Mouse (Mus musculus): Measurements from ENCODE around the gene Brk1. TPM values are rescaled to one million over a fixed set of nuclear protein-coding genes. Genes with fewer than 3 reads are reported as not detected.

The Brk1 gene
- total RNA-seq, 2 experiments from 2014 or later, result 218 to 259 TPM

GRCm38 (mm10) chr6:113654753-113655397 lies 50.3 kb downstream of the Brk1 start:
- DNase-seq (ENCODE audit: low spot score in 2 of 2), result no peak
- intact Hi-C loops (cut with DNase I), result no loop called here

GRCm38 (mm10) chr6:113655475-113655874 lies 50.9 kb downstream of the Brk1 start:
- no peak for DNase-seq (ENCODE audit: low spot score in 2 of 2)
- intact Hi-C loops (cut with DNase I), result no loop called here

- DNase-seq (ENCODE audit: low spot score in 2 of 2), result no peak
- intact Hi-C loops (cut with DNase I), result no loop called here
Observed at GRCm38 (mm10) chr6:113656847-113657246, 52.3 kb downstream of the Brk1 start.

GRCm38 (mm10) chr6:113658226-113658625 lies 53.7 kb downstream of the Brk1 start:
- intact Hi-C loops (cut with DNase I), result no loop called here
- no peak for DNase-seq (ENCODE audit: low spot score in 2 of 2)

GRCm38 (mm10) chr6:113659648-113660491 lies 55.3 kb downstream of the Brk1 start:
- no peak for DNase-seq (ENCODE audit: low spot score in 2 of 2)
- intact Hi-C loops (cut with DNase I), result no loop called here

- DNase-seq (ENCODE audit: low spot score in 2 of 2), result no peak
- intact Hi-C loops (cut with DNase I), result no loop called here
Observed at GRCm38 (mm10) chr6:113660492-113661352, 56.1 kb downstream of the Brk1 start.

- intact Hi-C loops (cut with DNase I), result no loop called here
- DNase-seq (ENCODE audit: low spot score in 2 of 2), result no peak
Observed at GRCm38 (mm10) chr6:113661353-113662241, 57.0 kb downstream of the Brk1 start.

- intact Hi-C loops (cut with DNase I), result no loop called here
- DNase-seq (ENCODE audit: low spot score in 2 of 2), result no peak
Observed at GRCm38 (mm10) chr6:113662964-113663700, 58.6 kb downstream of the Brk1 start.

- DNase-seq (ENCODE audit: low spot score in 2 of 2), result no peak
- intact Hi-C loops (cut with DNase I), result no loop called here
Observed at GRCm38 (mm10) chr6:113664305-113664704, 59.7 kb downstream of the Brk1 start.

Other genes with a start within 250 kb of the Brk1 start
- 10 to 100 TPM; 52.0 to 55.2 TPM for gene Tada3, start 226.9 kb upstream of the Brk1 start, total RNA-seq (2021)
- 100 to 1,000 TPM; 245 to 295 TPM for gene Arpc4, start 226.7 kb upstream of the Brk1 start, total RNA-seq (2021)
- gene Ttll3, start 215.5 kb upstream of the Brk1 start, total RNA-seq (2021), result 10 to 100 TPM in 1 of 2 experiments, 1 to 10 TPM in 1; 9.3 to 14.2 TPM
- 10 to 100 TPM; 17.1 to 19.0 TPM for gene Rpusd3, start 185.4 kb upstream of the Brk1 start, total RNA-seq (2021)
- not detected for gene Cidec, start 169.0 kb upstream of the Brk1 start, total RNA-seq (2021)
- 10 to 100 TPM; 38.0 to 41.8 TPM for gene Jagn1, start 162.2 kb upstream of the Brk1 start, total RNA-seq (2021)
- gene Il17re, start 146.3 kb upstream of the Brk1 start, total RNA-seq (2021), result under 1 TPM; 0.54 to 0.57 TPM
- gene Il17rc, start 133.3 kb upstream of the Brk1 start, total RNA-seq (2021), result 1 to 10 TPM; 4.7 to 5.3 TPM
- gene Creld1, start 121.5 kb upstream of the Brk1 start, total RNA-seq (2021), result 100 to 1,000 TPM; 102 to 119 TPM
- 10 to 100 TPM; 59.4 to 59.9 TPM for gene Prrt3, start 102.8 kb upstream of the Brk1 start, total RNA-seq (2021)
- 10 to 100 TPM; 71.7 to 81.1 TPM for gene Emc3, start 73.1 kb upstream of the Brk1 start, total RNA-seq (2021)
- gene Fancd2, start 73.1 kb upstream of the Brk1 start, total RNA-seq (2021), result 1 to 10 TPM; 1.5 to 3.3 TPM
- gene Fancd2os, start 4.1 kb upstream of the Brk1 start, total RNA-seq (2021), result under 1 TPM in 1 of 2 experiments, not detected in 1; 0.32 TPM
- gene Vhl, start 19.2 kb downstream of the Brk1 start, total RNA-seq (2021), result 10 to 100 TPM; 48.1 to 49.8 TPM
- gene Irak2, start 33.7 kb downstream of the Brk1 start, total RNA-seq (2021), result 10 to 100 TPM; 21.0 to 24.9 TPM
- 10 to 100 TPM; 71.2 to 75.5 TPM for gene Tatdn2, start 92.3 kb downstream of the Brk1 start, total RNA-seq (2021)
- not detected for gene Ghrl, start 115.1 kb downstream of the Brk1 start, total RNA-seq (2021)
- gene Sec13, start 136.0 kb downstream of the Brk1 start, total RNA-seq (2021), result 10 to 100 TPM; 64.4 to 65.6 TPM

Measured in left cerebral cortex, postnatal 36 days (tissue).